Mouse (Mus musculus): Measurements from ENCODE around the gene Slc41a2.

Slc41a2 gene

GRCm38 (mm10) chr10:83320396-83320795 is 17.3 kb downstream of the Slc41a2 start:
- no peak for DNase-seq (ENCODE audit: low read depth, low spot score)

GRCm38 (mm10) chr10:83313033-83313432 is 24.6 kb downstream of the Slc41a2 start:
- DNase-seq (ENCODE audit: low read depth, low spot score), result no peak

- DNase-seq (ENCODE audit: low read depth, low spot score), result no peak
Observed at GRCm38 (mm10) chr10:83310356-83310755, 27.3 kb downstream of the Slc41a2 start.

GRCm38 (mm10) chr10:83301687-83302086 is 36.0 kb downstream of the Slc41a2 start:
- DNase-seq (ENCODE audit: low read depth, low spot score), result no peak

DNA sequence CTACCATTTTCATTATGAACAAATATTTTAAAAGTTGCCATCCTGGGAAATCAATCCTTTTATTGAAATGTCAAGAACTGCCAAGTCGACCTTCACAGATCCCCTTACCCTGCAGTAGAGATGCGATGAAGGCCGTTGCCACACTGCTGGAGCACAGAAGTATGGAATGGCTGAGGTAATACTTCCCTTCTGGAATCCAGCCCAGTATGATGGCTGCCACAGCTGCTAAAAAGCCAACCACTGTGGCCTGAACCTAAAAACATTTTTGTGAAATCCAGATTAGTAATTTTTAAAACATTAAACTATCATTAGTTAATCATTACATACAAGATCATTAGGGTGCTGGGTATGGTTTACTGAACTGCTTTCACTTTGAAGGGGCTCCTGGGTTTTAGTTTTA is 36.6 kb downstream of the Slc41a2 start:
- no peak for DNase-seq (ENCODE audit: low read depth, low spot score)

- no peak for DNase-seq (ENCODE audit: low read depth, low spot score)
Observed at GRCm38 (mm10) chr10:83297017-83297416, 40.7 kb downstream of the Slc41a2 start.

GRCm38 (mm10) chr10:83294746-83295145 is 42.9 kb downstream of the Slc41a2 start:
- DNase-seq (ENCODE audit: low read depth, low spot score), result no peak

- no peak for DNase-seq (ENCODE audit: low read depth, low spot score)
Observed at GRCm38 (mm10) chr10:83293352-83293751, 44.3 kb downstream of the Slc41a2 start.

GRCm38 (mm10) chr10:83291731-83292130 is 46.0 kb downstream of the Slc41a2 start:
- DNase-seq (ENCODE audit: low read depth, low spot score), result no peak

DNA sequence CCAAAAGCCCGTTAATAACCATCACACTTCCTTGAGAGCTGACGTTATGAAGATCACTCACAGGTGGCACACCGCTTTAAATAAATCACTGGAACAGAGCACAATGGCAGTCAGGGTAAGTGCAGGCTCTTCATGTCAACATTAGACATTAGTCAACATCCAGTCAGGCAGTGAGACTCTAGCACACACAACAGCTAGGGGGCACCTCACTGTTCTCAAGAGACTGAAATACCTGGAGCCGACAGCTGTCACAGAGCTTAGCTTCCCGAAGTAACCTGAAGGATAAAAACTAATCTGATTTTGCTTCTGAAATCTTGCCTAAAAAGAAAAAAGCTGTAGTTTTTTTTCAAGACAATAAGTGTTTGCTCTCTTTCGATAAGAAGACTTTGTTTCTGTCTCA is 49.9 kb downstream of the Slc41a2 start:
- DNase-seq (ENCODE audit: low read depth, low spot score), result no peak

DNA sequence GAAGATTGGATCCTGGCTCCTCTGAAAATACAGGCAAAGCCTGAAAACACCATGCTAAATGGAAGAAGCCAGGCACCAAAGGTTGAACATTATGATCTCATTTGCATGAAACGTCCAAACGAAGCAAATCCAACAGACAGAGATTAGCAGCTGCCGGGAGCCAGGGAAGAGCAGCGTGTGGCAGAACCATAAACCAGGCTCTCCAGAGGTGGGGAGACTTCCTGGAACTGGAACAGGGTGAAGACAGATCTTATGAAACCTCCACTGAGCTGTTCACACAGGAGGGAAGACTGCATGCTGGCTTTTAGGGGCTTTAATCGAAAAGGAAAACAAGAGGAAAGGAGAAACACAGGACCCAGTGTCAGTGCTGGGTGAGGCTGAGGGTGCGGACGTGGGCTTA is 51.3 kb downstream of the Slc41a2 start:
- no peak for DNase-seq (ENCODE audit: low read depth, low spot score)

GRCm38 (mm10) chr10:83285724-83286256 is 51.9 kb downstream of the Slc41a2 start:
- no peak for DNase-seq (ENCODE audit: low read depth, low spot score)

- no peak for DNase-seq (ENCODE audit: low read depth, low spot score)
Observed at GRCm38 (mm10) chr10:83284916-83285315, 52.8 kb downstream of the Slc41a2 start.

DNA sequence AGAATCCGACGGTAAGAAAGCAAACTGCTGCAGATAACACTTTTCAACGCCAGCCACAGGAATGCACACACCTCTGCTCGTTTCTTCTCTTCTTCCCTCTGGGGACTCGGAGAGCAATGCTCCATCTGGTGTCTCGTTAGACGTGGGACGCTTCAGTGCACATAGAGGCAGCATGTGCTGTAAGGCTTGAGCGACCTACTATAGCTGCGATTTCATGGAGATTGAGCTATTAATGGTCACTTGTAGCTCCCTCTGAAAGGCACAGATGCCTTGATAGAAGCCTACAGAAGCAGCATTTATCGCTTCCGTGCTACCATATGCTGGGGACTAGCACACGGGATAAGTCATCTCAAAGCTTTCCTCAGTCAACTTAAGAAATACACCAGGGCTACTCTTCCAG is 71.0 kb downstream of the Slc41a2 start:
- no peak for DNase-seq (ENCODE audit: low read depth, low spot score)

GRCm38 (mm10) chr10:83266241-83266640 is 71.4 kb downstream of the Slc41a2 start:
- DNase-seq (ENCODE audit: low read depth, low spot score), result no peak

DNA sequence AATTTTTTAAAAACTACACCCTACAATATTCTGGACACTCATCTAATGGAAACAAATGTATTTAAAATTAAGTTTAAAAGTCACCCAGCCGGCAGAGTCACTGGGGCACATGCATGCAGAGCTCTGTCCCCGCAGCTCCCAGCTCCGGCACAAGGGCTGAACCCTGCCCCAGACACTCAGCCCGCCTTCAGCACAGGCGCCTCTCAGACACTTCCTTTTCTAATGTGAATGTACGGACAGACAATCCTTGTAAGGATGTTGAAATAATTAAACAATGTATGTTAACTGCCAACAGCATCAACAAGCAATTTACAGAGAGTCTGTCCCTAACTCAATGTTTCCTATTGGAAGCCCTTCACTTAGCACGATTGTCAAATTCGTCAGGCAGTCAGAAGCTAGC is 73.0 kb downstream of the Slc41a2 start:
- no peak for DNase-seq (ENCODE audit: low read depth, low spot score)

DNA sequence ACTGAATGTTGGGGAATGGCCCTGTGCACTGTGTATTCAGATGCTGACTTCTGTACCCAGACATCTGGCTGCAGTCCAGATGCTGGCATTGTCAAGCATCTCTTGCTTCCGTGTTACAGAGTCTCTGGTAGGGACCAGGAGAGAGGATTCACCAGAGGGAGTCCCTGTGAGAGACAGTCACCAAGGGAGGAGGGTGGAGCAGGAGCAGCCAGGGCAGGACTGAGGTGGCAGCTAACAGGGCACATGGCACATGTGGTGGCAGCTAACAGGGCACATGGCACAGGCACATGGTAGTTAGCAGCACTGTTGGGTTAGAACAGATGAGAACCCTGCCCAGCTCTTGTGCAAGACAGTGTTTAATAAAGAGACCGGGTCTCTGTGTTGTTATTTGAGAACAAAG is 73.6 kb downstream of the Slc41a2 start:
- DNase-seq (ENCODE audit: low read depth, low spot score), result no peak

GRCm38 (mm10) chr10:83261264-83261663 is 76.4 kb downstream of the Slc41a2 start:
- DNase-seq (ENCODE audit: low read depth, low spot score), result no peak

GRCm38 (mm10) chr10:83251377-83251776 is 86.3 kb downstream of the Slc41a2 start:
- no peak for DNase-seq (ENCODE audit: low read depth, low spot score)

DNA sequence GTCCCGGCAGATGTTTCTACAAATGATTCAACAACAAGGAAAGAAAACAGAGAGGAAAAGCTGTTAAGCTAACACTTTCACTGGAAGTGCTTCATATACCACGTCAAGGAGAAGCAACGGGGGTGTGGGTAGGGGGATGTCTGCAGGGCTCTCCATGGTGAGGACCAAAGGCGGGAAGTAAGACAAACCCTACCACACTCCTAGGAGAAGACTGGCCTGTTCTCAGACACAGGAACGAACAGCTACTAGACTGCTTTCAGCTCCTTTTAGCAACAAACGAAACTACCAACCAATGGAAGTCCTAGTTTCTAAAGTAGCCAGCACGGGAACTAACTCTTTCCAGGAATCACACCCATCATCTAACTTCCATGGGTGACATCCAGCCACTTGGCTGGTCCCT is 89.6 kb downstream of the Slc41a2 start:
- no peak for DNase-seq (ENCODE audit: low read depth, low spot score)

DNA sequence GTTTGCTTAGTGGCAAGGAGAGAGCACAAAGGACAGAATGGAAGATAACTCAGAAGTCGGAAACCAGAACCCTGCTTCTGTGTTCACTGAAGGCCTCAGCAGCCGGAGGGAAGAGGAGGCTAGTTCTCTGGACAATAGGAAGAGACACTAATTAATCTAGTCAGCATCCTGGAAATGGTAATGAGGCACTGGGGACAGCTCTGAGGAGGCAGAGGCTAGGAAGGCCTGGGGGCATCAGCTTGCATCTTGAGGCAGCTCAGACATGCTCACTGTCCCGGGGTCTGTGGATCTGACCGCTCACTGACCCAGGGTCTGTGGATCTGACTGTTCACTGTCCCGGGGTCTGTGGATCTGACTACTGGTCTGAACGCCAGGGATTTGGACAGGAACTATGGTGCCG is 92.0 kb downstream of the Slc41a2 start:
- DNase-seq (ENCODE audit: low read depth, low spot score), result no peak

- DNase-seq (ENCODE audit: low read depth, low spot score), result no peak
Observed at GRCm38 (mm10) chr10:83244131-83244530, 93.6 kb downstream of the Slc41a2 start.

GRCm38 (mm10) chr10:83242106-83242686 is 95.5 kb downstream of the Slc41a2 start:
- DNase-seq (ENCODE audit: low read depth, low spot score), result no peak

DNA sequence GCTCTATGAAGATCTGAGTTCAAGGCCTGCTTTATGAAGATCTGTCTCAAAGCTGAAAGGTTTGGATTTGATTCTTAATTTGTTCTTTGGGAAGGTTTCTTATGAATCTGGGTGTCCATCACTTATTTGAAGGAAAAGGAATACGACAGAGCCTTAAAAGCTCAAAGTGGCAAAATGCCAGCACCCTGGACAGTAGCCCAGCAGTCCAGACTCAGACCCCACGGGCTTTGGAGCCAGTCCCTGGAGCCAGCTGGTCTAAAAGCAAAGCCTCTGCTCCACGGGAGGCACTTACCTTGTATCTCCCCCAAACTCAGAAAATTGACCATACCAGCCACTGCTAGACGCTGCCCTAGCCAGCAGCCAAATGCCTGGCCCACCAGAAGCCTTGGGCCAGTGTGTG is 103.3 kb downstream of the Slc41a2 start:
- DNase-seq (ENCODE audit: low read depth, low spot score), result no peak

All from retina, postnatal 7 days (tissue).